Mouse (Mus musculus): Measurements from ENCODE around the gene Sclt1. TPM values are rescaled to one million over a fixed set of nuclear protein-coding genes. Genes with fewer than 3 reads are reported as not detected.
A peak's percentile ranks its signal among the peaks of the same experiment; 100 is the strongest.
"Not testable (repeated sequence)": the region's sequence is repeated elsewhere in the genome, so short reads cannot be mapped to it uniquely, and the experiment has no call there.

The Sclt1 gene
- 0.97 and 2.0 TPM in 2 replicates for polyA plus RNA-seq (2012; rRNA removed)

DNA sequence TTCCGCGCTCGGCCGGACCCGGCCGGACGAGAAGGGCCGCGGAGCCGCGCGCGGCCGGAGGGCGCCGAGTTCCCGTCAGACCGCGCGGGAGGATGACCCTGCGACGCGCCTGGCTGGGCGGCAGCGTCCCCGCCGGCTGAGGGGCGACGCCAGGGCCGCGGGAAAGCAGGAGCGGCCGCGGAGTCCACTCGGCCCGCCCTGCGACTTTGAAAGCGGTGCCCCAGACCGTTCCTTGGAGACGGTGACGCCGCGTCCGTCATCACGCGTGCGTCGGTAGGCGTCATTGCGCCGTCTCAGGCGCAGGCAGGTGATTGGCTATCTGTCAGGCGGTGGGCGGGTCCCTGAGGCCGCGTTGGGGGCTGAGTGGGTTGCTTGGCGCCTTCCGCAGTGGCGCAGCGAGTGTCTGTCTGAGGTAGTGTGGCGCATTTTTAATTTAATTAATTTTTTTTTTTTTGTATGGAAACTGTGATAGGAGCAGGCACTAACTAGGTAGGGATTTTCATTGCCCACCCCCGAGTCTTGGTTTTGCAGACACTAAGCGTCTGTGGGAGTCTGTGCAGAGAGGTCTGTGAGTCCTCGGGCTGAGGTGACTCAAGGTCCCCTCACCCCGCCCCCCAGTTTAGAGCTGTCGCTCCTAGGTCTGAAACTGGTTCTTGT is at the start of gene Sclt1, which contains the start of gene D3Ertd751e:
Sclt1 (minus strand) TSS at position 237 of the 657 bp plus-strand sequence.
D3Ertd751e (plus strand) TSS at position 334 of the 657 bp plus-strand sequence.
- DNase-seq (ENCODE audit: low read depth, low spot score) = peak; percentile 82
- under 1% methylated on average over 66 of the region's 66 CpGs for WGBS

- 87% methylated on average over 3 of the region's 3 CpGs for WGBS
- no peak for DNase-seq (ENCODE audit: low read depth, low spot score)
These were observed 19.8 kb upstream of the Sclt1 start for GRCm38 (mm10) chr3:41762091-41762490.

- no peak for DNase-seq (ENCODE audit: low read depth, low spot score)
These were observed 12.2 kb upstream of the Sclt1 start for GRCm38 (mm10) chr3:41754556-41754955.

GRCm38 (mm10) chr3:41743436-41743835 is 1.1 kb upstream of the Sclt1 start:
- peak; percentile 11 for DNase-seq (ENCODE audit: low read depth, low spot score)

More at GRCm38 (mm10) chr3:41754556-41754955, 12.2 kb upstream of the Sclt1 start:
- WGBS = 81% methylated on average over 2 of the region's 2 CpGs

GRCm38 (mm10) chr3:41741601-41742277 is 575 bp downstream of the Sclt1 start:
- DNase-seq (ENCODE audit: low read depth, low spot score) = peak; percentile 10
- under 1% methylated on average over 39 of the region's 39 CpGs for WGBS

More at GRCm38 (mm10) chr3:41743436-41743835, 1.1 kb upstream of the Sclt1 start:
- 10% methylated on average over 6 of the region's 6 CpGs for WGBS

- no peak for DNase-seq (ENCODE audit: low read depth, low spot score)
- 86% methylated on average over 1 of the region's 1 CpGs for whole genome bisulfite sequencing
These were observed 46.6 kb downstream of the Sclt1 start for GRCm38 (mm10) chr3:41695681-41696080.

DNA sequence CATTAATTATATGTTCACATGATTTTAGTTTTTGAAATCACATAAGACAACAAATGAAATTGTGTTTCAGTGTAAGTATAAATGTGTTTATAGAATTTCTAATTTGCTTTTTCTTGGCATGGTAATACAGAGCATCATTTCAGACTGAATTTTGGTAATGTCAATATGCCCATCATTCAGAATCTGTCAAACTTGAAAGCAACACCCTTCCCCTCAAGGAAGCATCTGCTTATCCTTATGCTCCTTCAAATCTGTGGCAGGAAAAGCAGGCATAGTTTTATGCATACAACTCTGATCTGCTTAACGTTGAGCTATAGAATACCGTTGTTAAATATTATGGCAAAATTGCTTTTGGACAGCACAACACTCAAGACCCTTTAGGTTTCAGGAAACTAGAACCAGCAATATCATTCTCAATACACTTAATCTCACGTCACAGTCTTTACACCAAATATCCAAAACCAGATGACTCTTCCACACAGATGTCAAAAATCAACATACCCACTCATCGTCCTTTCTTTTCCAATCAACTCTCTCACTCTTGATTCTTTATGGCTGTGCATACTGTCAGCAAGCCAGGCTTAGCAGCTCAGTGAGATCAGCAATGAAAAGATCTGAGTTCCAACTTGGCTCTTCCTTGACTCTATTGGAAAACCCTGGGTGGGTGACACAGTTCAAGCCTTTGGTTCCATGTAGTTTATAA is 49.7 kb downstream of the Sclt1 start:
- WGBS = 90% methylated on average over 4 of the region's 4 CpGs
- no peak for DNase-seq (ENCODE audit: low read depth, low spot score)

DNA sequence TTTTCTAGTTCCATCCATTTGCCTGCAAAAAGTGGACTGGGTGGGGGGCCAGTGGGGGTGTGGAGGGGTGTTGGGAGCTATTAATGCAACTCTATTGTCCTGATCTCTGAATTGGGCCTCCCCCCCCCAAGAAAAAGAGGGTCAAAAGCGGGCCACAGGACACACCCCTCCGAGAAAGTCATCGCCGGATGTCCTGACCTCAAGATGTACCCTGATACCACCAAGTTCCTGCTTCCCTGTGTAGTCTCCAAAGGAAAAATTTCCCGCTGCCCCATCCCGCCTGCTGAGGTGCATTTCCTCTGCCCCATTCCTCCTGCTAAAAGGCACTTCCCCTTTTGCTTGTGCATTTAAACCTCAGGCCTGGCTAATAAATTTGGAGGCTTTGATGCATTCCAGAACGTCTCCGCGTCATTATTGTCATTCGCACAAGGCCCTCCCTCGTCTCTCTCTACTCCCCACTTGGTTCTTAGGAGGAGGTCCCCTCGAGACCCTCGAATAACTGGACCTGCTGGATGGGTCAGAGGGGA is 52.1 kb downstream of the Sclt1 start:
- not testable (repeated sequence) for DNase-seq (ENCODE audit: low read depth, low spot score)
- 92% methylated on average over 13 of the region's 13 CpGs for WGBS

- DNase-seq (ENCODE audit: low read depth, low spot score) = no peak
- WGBS = 83% methylated on average over 2 of the region's 2 CpGs
These were observed 55.9 kb downstream of the Sclt1 start for GRCm38 (mm10) chr3:41686396-41686795.

GRCm38 (mm10) chr3:41682084-41682483 is 60.2 kb downstream of the Sclt1 start:
- WGBS = 74% methylated on average over 4 of the region's 4 CpGs
- DNase-seq (ENCODE audit: low read depth, low spot score) = no peak

DNA sequence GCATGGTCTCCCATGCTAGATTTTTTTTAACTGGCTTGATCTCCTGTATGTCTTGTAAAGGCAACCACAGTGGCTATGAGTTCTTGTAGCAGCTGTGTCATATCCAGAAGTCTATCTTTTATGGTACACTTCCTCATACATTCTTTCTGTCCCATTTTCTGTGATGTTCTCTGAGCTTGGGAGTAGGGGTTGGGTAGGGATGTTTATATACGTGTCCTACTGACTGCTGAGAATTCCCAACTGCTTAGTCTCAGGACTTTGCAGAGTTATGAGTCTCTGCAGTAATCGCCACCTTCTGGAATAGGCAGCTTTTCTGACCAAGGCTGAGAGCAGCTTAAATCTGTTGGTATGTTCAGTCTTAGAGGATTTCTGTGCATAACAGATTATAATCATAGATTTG is 65.7 kb downstream of the Sclt1 start:
- DNase-seq (ENCODE audit: low read depth, low spot score) = no peak
- WGBS = 79% methylated on average over 2 of the region's 2 CpGs

DNA sequence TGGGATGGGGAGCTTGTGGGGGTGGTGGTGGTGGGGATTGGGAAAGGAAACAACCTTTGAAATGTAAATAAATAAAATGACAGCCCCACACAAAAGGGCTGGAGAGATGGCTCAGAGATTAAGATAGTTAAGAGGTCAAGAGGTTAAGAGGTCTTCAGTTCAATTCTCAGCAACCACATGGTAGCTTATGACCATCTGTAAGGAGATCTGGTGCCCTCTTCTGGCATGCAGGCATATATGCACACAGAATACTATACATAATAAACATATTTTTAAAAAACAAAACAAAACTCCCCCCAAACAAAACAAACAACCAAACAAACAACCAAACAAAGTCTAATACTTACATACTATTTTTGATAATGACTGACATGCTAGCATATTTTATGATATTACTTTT is 67.5 kb downstream of the Sclt1 start:
- no peak for DNase-seq (ENCODE audit: low read depth, low spot score)

DNA sequence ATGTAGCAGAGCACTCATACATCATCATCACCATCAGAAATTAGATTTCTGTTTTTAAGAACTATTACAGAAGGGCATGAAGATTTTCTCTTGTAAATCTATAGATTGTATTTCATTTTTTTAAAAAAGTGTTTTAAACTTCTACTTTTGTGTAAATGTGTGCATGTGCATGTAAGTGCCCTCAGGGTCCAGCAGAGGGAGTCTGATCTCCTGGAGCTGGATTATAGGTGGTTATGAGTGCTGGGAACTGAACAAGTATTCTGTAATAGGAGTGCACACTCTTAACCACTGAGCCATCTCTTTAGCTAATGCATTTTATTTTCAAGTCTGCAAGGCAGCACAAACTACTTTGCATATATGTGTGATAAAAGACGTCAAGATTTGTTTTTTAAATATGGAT is 86.7 kb downstream of the Sclt1 start:
- no peak for DNase-seq (ENCODE audit: low read depth, low spot score)
- whole genome bisulfite sequencing = 94% methylated on average over 1 of the region's 1 CpGs

DNA sequence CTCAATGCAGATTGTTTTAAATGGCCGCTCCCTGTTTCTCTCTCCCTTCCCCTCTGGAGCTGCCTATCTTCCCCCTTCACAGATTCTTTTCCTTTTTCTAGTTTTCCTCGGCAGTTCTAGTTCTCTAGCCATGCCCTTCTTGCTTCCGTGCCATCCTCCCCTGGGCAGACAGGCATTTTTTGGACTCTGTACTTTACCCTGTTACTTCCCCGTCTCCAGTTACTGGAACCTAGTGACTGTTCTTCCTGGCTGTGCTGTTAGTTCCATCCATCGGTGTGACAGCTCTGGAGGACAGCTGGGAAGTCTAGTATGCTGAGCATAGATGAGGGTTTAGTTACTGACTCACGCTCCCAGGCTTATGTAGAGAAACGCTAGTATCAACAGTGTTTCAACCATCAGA is 121.3 kb downstream of the Sclt1 start:
- DNase-seq (ENCODE audit: low read depth, low spot score) = no peak
- WGBS = 52% methylated on average over 7 of the region's 7 CpGs

- DNase-seq (ENCODE audit: low read depth, low spot score) = no peak
- 92% methylated on average over 3 of the region's 3 CpGs for WGBS
These were observed 123.8 kb downstream of the Sclt1 start for GRCm38 (mm10) chr3:41618488-41618887.

DNA sequence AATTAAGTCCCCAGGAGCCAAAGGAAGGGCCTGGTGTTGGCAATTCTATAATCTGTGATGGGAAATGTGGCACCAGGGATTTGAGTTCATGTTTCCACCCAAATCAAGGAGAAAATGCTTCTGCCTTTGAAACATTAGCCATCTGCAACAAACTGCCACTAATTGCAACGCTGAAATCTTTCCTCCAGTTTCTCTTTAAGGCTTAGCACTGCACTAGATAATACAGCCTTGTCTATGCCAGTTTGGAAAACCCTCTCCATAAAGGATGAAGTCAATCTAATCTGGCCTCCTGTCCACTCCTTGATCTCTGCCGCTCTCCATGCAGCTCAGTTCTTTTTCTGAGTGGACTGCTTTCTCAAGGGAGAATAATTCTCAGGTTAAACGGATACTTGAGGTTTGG is 124.3 kb downstream of the Sclt1 start:
- WGBS = 83% methylated on average over 3 of the region's 3 CpGs

DNA sequence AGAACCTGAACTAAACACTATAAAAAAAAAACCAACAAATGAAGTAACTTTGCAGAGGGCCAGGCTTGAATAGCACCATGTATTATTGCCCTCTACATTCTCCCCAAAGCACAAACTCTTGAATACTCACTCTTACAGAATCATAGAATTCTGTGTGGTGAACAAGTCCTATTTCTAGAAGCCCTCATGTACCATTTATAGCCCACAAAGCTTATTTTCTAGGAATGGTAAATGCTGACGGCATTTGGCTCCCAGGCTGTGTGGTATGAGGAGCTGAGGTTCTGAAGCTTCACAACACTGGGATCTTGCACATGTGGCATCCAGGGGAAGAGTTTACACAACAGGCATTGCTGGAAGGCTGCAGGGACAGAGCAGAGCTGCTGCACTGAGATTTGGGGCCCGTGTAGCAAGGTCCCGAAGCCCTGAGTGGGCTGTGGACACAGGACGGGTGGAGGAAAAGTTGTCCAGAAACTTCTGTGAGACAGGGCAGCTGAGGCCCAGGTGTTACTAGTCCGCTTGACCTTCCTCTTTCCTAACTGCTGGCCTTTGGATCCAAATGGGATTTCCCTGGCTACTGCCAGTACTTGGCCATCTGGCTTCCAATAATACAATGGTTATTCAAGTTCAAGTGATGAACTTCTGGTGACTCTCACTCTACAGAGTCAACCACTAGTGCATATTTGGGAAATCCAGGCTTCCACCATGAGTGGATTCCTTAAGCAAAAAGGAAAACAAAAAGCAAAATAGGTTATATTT is 127.9 kb downstream of the Sclt1 start:
- WGBS = 88% methylated on average over 5 of the region's 5 CpGs

More for the DNA sequence above, 124.3 kb downstream of the Sclt1 start:
- DNase-seq (ENCODE audit: low read depth, low spot score) = no peak

DNA sequence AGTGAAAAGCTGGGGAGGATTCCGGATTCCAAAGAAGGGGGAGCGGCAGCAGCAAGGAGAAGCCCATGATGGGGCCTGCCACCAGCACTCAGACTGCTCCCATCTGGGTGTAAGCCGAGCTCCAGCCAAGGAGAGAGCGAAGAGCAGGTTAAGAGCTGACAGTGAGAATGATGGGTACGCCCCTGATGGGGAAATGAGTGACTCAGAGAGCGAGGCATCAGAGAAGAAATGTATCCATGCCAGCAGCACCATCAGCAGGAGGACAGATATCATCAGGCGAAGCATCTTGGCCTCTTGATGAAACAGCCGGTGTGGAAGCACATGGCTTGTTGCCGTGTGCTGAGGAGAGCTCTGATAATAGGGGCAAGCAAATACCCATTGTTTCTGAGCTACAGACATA is 128.6 kb downstream of the Sclt1 start:
- DNase-seq (ENCODE audit: low read depth, low spot score) = no peak
- WGBS = 89% methylated on average over 9 of the region's 9 CpGs

More for the DNA sequence above, 127.9 kb downstream of the Sclt1 start:
- DNase-seq (ENCODE audit: low read depth, low spot score) = no peak

GRCm38 (mm10) chr3:41612211-41612610 is 130.1 kb downstream of the Sclt1 start:
- no peak for DNase-seq (ENCODE audit: low read depth, low spot score)

GRCm38 (mm10) chr3:41609071-41609470 is 133.2 kb downstream of the Sclt1 start:
- DNase-seq (ENCODE audit: low read depth, low spot score) = no peak
- WGBS = 93% methylated on average over 5 of the region's 5 CpGs

More at GRCm38 (mm10) chr3:41612211-41612610, 130.1 kb downstream of the Sclt1 start:
- 96% methylated on average over 3 of the region's 3 CpGs for WGBS
